Mouse (Mus musculus) brain, embryonic 18.5 days (tissue): ENCODE results near the gene Pank3.

Experiments used
- DNase-seq: peaks from one replicate; pipeline ENCODE4 v3.0.0-alpha.2; 2012; ENCODE audit warnings: low read depth, low spot score

Gene Pank3

GRCm38 (mm10) chr11:35769188-35769745 lies at the start of gene Pank3:
TSS of gene Pank3 (plus strand) at chr11:35769484.
- DNase-seq: peak; percentile 99

- no peak for DNase-seq
Observed at GRCm38 (mm10) chr11:35723876-35724275, 45.4 kb upstream of the Pank3 start.

GRCm38 (mm10) chr11:35726341-35726846 lies 42.9 kb upstream of the Pank3 start:
- no peak for DNase-seq

GRCm38 (mm10) chr11:35728200-35728599 lies 41.1 kb upstream of the Pank3 start:
- DNase-seq: no peak

- DNase-seq: no peak
Observed at GRCm38 (mm10) chr11:35729186-35729585, 40.1 kb upstream of the Pank3 start.

GRCm38 (mm10) chr11:35732366-35732765 lies 36.9 kb upstream of the Pank3 start:
- no peak for DNase-seq

- no peak for DNase-seq
Observed at GRCm38 (mm10) chr11:35736817-35737216, 32.5 kb upstream of the Pank3 start.

GRCm38 (mm10) chr11:35737262-35737661 lies 32.0 kb upstream of the Pank3 start:
- no peak for DNase-seq

- DNase-seq: no peak
Observed at GRCm38 (mm10) chr11:35738102-35738501, 31.2 kb upstream of the Pank3 start.

GRCm38 (mm10) chr11:35743586-35743985 lies 25.7 kb upstream of the Pank3 start:
- DNase-seq: no peak

GRCm38 (mm10) chr11:35744571-35744970 lies 24.7 kb upstream of the Pank3 start:
- DNase-seq: no peak

GRCm38 (mm10) chr11:35750578-35750977 lies 18.7 kb upstream of the Pank3 start:
- DNase-seq: no peak

GRCm38 (mm10) chr11:35754906-35755418 lies 14.3 kb upstream of the Pank3 start:
- no peak for DNase-seq

GRCm38 (mm10) chr11:35755546-35755945 lies 13.7 kb upstream of the Pank3 start:
- no peak for DNase-seq

- DNase-seq: no peak
Observed at GRCm38 (mm10) chr11:35756411-35757303, 12.6 kb upstream of the Pank3 start.

- DNase-seq: no peak
Observed at GRCm38 (mm10) chr11:35760001-35760626, 9.2 kb upstream of the Pank3 start.

- no peak for DNase-seq
Observed at GRCm38 (mm10) chr11:35760627-35761003, 8.7 kb upstream of the Pank3 start.

- no peak for DNase-seq
Observed at GRCm38 (mm10) chr11:35766845-35767244, 2.4 kb upstream of the Pank3 start.

GRCm38 (mm10) chr11:35769746-35770437 lies 608 bp downstream of the Pank3 start:
- peak; percentile 46 for DNase-seq

GRCm38 (mm10) chr11:35770741-35771504 lies 1.6 kb downstream of the Pank3 start:
- no peak for DNase-seq

- no peak for DNase-seq
Observed at GRCm38 (mm10) chr11:35775606-35776005, 6.3 kb downstream of the Pank3 start.
